In the genomic region with DNA sequence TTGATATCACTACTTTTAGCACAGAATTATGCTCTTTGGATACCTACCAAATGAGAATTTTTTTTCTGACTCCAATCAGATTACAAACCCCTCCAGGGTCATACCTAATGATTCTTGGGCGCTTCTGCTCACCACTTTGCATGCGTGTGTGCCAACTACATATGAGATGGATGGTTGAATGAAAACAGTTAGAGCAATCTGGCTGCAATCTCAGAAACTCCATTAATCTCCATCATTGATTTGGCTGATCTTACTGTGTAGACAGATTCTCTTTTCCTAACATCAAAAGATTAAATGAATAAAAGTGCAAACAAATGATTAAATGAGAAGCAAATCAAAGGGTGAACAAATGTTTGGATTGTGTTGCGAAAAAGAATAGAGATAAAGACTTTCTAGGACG, we compare ENCODE assay signal across 34 mouse cellular contexts.
"Had no signal": no experiment of that assay in that cellular context is flagged by ENCODE, and none has a peak within 500 bp of the region (broad histone marks: within the 10 kb centered on the region; RNA-seq: fewer than 3 reads in every experiment).

No protein-coding gene starts in this region.

- ATAC-seq: hindbrain, embryonic 16.5 days; inflammation-experienced regulatory T-cells, adult 6 months; intestine, embryonic 15.5 days; intestine, embryonic 16.5 days; intestine, postnatal 0 days had no signal

- H3K4me1 ChIP-seq: heart, embryonic 15.5 days; hindbrain, embryonic 10.5 days; hindbrain, embryonic 12.5 days; hindbrain, embryonic 13.5 days; hindbrain, embryonic 15.5 days; intestine, embryonic 15.5 days; kidney, embryonic 15.5 days had no signal

- H3K4me2 ChIP-seq: heart, embryonic 11.5 days; heart, embryonic 12.5 days; heart, embryonic 13.5 days; heart, embryonic 15.5 days; hindbrain, embryonic 12.5 days; hindbrain, embryonic 13.5 days; hindbrain, embryonic 14.5 days; hindbrain, embryonic 15.5 days; intestine, embryonic 15.5 days; kidney, embryonic 15.5 days had no signal

- DNase-seq: heart, postnatal 10 days; heart, postnatal 14 days; heart, postnatal 36 days; heart, postnatal 4 days; kidney, adult 11 months; kidney, adult 18-20 months; kidney, adult 2 months; kidney, adult 8-10 months; kidney, adult 9 months; kidney, postnatal 10 days; kidney, postnatal 14 days; kidney, postnatal 25 days; kidney, postnatal 36 days; kidney, postnatal 4 days; layer of hippocampus, adult 9-11 months; layer of hippocampus, postnatal 36 days had no signal

- H3K9me3 ChIP-seq: heart, embryonic 12.5 days; heart, embryonic 13.5 days; heart, embryonic 15.5 days; hindbrain, embryonic 10.5 days; hindbrain, embryonic 12.5 days; hindbrain, embryonic 13.5 days; hindbrain, embryonic 15.5 days; intestine, embryonic 15.5 days; kidney, embryonic 15.5 days had no signal

- H3K27ac ChIP-seq: heart, embryonic 13.5 days; heart, embryonic 15.5 days; hindbrain, embryonic 10.5 days; hindbrain, embryonic 12.5 days; hindbrain, embryonic 13.5 days; hindbrain, embryonic 14.5 days; hindbrain, embryonic 15.5 days; intestine, embryonic 15.5 days; kidney, embryonic 15.5 days; kidney, postnatal 0 days; layer of hippocampus, adult 2 months; left cerebral cortex, adult 2 months had no signal

- H3K36me3 ChIP-seq: heart, embryonic 12.5 days; heart, embryonic 13.5 days; heart, embryonic 15.5 days; hindbrain, embryonic 10.5 days; hindbrain, embryonic 12.5 days; hindbrain, embryonic 13.5 days; hindbrain, embryonic 15.5 days; intestine, embryonic 15.5 days; kidney, embryonic 15.5 days had no signal

- H3K4me3 ChIP-seq: heart, embryonic 12.5 days; heart, embryonic 13.5 days; heart, embryonic 15.5 days; hindbrain, embryonic 10.5 days; hindbrain, embryonic 12.5 days; hindbrain, embryonic 13.5 days; hindbrain, embryonic 15.5 days; intestine, embryonic 15.5 days; kidney, embryonic 15.5 days; layer of hippocampus, adult 2 months; left cerebral cortex, adult 2 months had no signal

- H3K9ac ChIP-seq: heart, embryonic 12.5 days; heart, embryonic 13.5 days; heart, embryonic 15.5 days; hindbrain, embryonic 12.5 days; hindbrain, embryonic 13.5 days; hindbrain, embryonic 14.5 days; hindbrain, embryonic 15.5 days; intestine, embryonic 15.5 days; kidney, embryonic 15.5 days had no signal

- H3K27me3 ChIP-seq: heart, embryonic 12.5 days; heart, embryonic 13.5 days; heart, embryonic 15.5 days; hindbrain, embryonic 12.5 days; hindbrain, embryonic 13.5 days; hindbrain, embryonic 15.5 days; intestine, embryonic 15.5 days; kidney, embryonic 15.5 days had no signal
